Mouse (Mus musculus): Measurements from ENCODE around the gene Plekha1.

DNA sequence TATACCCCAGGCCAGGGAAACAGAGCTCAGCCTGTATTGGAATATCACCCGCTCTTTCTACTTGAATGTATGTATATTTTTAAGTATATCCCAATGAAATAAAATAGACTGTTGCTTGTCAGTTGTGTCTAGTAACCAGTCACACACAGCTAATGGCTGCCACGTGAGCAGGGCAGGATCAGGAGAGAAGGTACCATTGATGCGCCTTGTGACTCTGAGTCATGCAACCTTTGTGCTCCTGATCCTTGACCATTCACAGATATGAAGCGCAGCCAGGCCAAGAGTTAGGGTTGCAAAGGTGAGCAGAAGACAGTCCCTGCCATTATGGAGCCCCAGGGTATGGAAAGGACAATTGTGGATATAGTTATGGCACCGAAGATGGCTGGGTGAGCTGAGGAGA lies 34.0 kb upstream of the Plekha1 start:
- TF ChIP-seq HCFC1 (IDR thresholded peaks at IDR 0.05; ENCODE audit: borderline replicate concordance, insufficient read depth, low read length) (no peak), ZNF384 (IDR thresholded peaks at IDR 0.05; ENCODE audit: low read depth, low read length) (no peak)

Data from ES-E14 (cell line).